Mouse (Mus musculus) ES-E14 (cell line): Measurements from ENCODE around the gene Adh6a. TPM values are rescaled to one million over a fixed set of nuclear protein-coding genes. Genes with fewer than 3 reads are reported as not detected.

Experiments used
- DNase-seq: peaks from one replicate; pipeline ENCODE4 v3.0.0-alpha.2; 2013; ENCODE audit warnings: low read depth, low spot score
- H3K27ac ChIP-seq: 2 replicates; pipeline ENCODE4 v1.5.1; 2012; ENCODE audit warnings: low read depth, mild to moderate bottlenecking, low read length, moderate library complexity, mixed read lengths; ENCODE audit not compliant: poor library complexity, insufficient read depth, severe bottlenecking
- H3K36me3 ChIP-seq: 2 replicates; pipeline ENCODE4 v1.6.1; 2012; ENCODE audit warnings: mild to moderate bottlenecking, low read length, moderate library complexity, mixed read lengths; ENCODE audit not compliant: control insufficient read depth, poor library complexity, insufficient read depth, severe bottlenecking
- H3K4me1 ChIP-seq, 2 experiments: fragments of 150-350 bp in 1 of 2; sonication (generic) in 1 of 2; 2 replicates each; pipeline ENCODE4 v1.6.1; 2012; ENCODE audit warnings: low read length in 2 of 2, mild to moderate bottlenecking in 1 of 2, mixed read lengths in 1 of 2; ENCODE audit not compliant: control insufficient read depth in 2 of 2, insufficient read depth in 2 of 2, poor library complexity in 1 of 2
- H3K4me3 ChIP-seq, 2 experiments: fragments of 150-350 bp in 1 of 2; sonication (generic) in 1 of 2; 2 replicates each; pipeline ENCODE4 v1.5.1; 2012; ENCODE audit warnings: low read length in 2 of 2, low read depth in 1 of 2, mild to moderate bottlenecking in 1 of 2, mixed read lengths in 1 of 2; ENCODE audit not compliant: insufficient read depth in 1 of 2, poor library complexity in 1 of 2, severe bottlenecking in 1 of 2
- H3K9ac ChIP-seq: 2 replicates; pipeline ENCODE4 v1.6.1; 2012; ENCODE audit warnings: low read depth, mild to moderate bottlenecking, low read length, mixed read lengths; ENCODE audit not compliant: poor library complexity, insufficient read depth, severe bottlenecking
- H3K9me3 ChIP-seq: fragments of 150-350 bp; sonication (generic); 2 replicates; pipeline ENCODE4 v1.6.1; 2012; ENCODE audit warnings: low read depth, mild to moderate bottlenecking, low read length; ENCODE audit not compliant: control insufficient read depth, insufficient read depth
- CHD2 ChIP-seq: IDR thresholded peaks from 2 replicates; pipeline ENCODE4 v1.6.1; 2014; ENCODE audit warnings: mild to moderate bottlenecking, low read depth, low read length, inconsistent platforms
- HCFC1 ChIP-seq: IDR thresholded peaks from 2 replicates; pipeline ENCODE4 v1.6.1; 2012; ENCODE audit warnings: low read length, inconsistent platforms, borderline replicate concordance; ENCODE audit not compliant: insufficient read depth
- MAFK ChIP-seq: IDR thresholded peaks from 2 replicates; pipeline ENCODE4 v1.6.1; 2014; ENCODE audit warnings: mild to moderate bottlenecking, low read depth, low read length, inconsistent platforms; ENCODE audit not compliant: insufficient read depth
- ZC3H11A ChIP-seq: IDR thresholded peaks from 2 replicates; pipeline ENCODE4 v1.6.1; 2012; ENCODE audit warnings: low read depth, mild to moderate bottlenecking, inconsistent platforms, low read length, borderline replicate concordance
- ZNF384 ChIP-seq: IDR thresholded peaks from 2 replicates; pipeline ENCODE4 v1.6.1; 2012; ENCODE audit warnings: low read depth, low read length, inconsistent platforms
- in situ Hi-C, 2 experiments: fragments of 600-800 bp; cut with MboI; formaldehyde crosslinking; loops; one replicate each; pipeline ENCODE4 v1.15.1; 2025; ENCODE audit warnings: low sequenced_read_pairs in 2 of 2, inconsistent platforms in 1 of 2; ENCODE audit not compliant: unreplicated experiment in 2 of 2
- total RNA-seq: library from RNA; depleted of rRNA; stranded (reverse); fragments of 300-350 nt; gene quantifications from 2 replicates; pipeline ENCODE4 v1.2.3, GENCODE M21; 2012; rRNA removed

Adh6a gene
- total RNA-seq: not detected in 2 replicates

DNA sequence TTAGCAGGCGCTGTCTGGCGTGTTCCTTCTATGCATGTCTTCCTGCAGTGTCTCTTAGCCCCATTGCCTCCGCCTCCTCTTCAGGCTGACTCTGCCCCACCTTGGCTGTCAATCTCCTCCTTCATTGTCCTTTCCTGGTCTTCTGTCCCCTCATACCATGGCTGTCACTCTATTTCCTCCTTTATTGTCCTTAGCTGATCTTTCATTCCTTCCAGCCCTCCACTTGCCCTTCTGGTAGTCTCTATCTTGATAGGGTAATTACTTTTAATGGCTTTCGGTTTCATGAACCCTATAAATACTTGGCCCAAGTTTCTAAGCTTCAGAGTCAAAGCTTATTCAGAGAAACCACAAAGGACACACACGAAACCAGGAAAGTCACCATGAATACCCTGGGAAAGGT, at the start of gene Adh6a:
TSS of gene Adh6a (plus strand) at position 322 of the 400 bp plus-strand sequence.
- Histone ChIP-seq H3K4me3 (no peak within 1 kb of the TSS), H3K9ac (no peak within 1 kb of the TSS), H3K27ac (no peak within 1 kb of the TSS), H3K9me3 (no peaks in the 10 kb centered on the region), H3K36me3 (no peaks in the 10 kb centered on the region), H3K4me1 (no peaks in the 10 kb centered on the region)
- TF ChIP-seq MAFK: no peak
- TF ChIP-seq ZNF384: no peak
- no peak for TF ChIP-seq ZC3H11A
- TF ChIP-seq CHD2: no peak
- no peak for TF ChIP-seq HCFC1
- in situ Hi-C loops: no loop called here
- DNase-seq: no peak

DNA sequence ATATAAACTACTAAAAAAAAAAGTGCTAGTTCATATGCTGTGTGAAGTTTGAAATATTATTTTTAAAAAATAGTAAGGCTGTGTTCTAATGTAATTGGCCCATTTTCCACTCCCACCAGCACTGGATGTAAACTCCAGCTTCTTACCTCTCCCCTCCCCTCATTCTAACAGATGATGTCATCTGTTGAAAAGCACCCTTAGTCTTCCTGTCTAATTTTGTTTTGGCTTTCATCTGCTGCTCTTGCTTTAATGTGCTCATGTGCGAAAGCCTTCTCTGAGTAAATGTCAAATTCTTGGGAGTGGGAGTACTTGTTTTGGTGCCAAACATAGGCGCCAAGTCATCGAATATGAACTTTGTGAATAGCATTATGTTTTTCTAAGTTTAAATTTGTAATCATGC, 48.4 kb upstream of the Adh6a start:
- Histone ChIP-seq H3K4me1 (no peaks in the 10 kb centered on the region), H3K27ac (no peak overlapping the region), H3K9ac (no peak overlapping the region), H3K9me3 (no peaks in the 10 kb centered on the region), H3K36me3 (no peaks in the 10 kb centered on the region), H3K4me3 (no peak overlapping the region)
- in situ Hi-C loops: no loop called here
- DNase-seq: no peak
- no peak for TF ChIP-seq MAFK

DNA sequence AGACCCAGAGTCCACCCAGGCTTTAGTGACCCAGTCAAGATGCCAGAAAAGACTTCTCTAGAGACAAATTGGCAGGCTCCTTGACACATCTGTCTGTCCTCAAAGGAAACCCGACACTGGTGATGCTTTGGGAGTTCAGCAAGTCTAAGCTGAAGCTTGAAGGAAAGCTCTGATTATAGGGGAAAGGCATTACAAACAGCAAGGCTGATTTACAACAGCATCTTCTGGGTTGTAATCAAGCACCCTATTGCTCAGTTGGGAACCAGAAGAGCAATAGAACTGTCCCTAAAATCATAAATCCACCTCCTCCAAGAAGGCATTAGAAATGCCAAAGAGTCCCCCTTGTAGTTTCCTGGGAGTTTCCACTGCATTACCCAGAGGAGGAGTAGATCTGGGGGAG, 42.6 kb upstream of the Adh6a start:
- Histone ChIP-seq H3K36me3 (no peaks in the 10 kb centered on the region), H3K27ac (no peak overlapping the region), H3K9me3 (no peaks in the 10 kb centered on the region), H3K4me1 (no peaks in the 10 kb centered on the region), H3K4me3 (no peak overlapping the region), H3K9ac (no peak overlapping the region)
- no peak for DNase-seq
- in situ Hi-C loops: no loop called here
- no peak for TF ChIP-seq HCFC1
- no peak for TF ChIP-seq CHD2
- TF ChIP-seq ZNF384: no peak
- no peak for TF ChIP-seq MAFK
- no peak for TF ChIP-seq ZC3H11A

DNA sequence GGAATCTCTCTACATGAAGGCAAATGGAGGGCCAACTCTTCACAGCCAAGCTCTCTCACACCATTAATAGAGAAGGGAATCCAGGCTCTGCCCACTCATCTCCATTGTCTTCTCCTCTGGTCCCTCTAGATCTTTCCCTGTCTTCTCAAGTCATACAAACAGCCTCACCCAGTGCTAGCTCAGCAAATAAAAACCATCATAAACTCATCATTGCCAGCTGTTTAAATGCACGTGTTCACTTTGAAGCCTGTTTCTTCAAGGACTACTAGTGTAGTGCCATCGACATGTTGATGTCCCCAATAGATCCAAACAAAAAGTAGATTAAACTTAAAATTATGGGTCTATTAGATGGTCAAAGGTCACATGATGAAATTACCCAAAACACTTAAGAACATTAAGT, 41.8 kb upstream of the Adh6a start:
- H3K9me3 ChIP-seq: no peaks in the 10 kb centered on the region
- H3K4me3 ChIP-seq: no peak overlapping the region
- TF ChIP-seq ZNF384 (no peak), ZC3H11A (no peak), CHD2 (no peak), MAFK (no peak), HCFC1 (no peak)
- DNase-seq: no peak
- H3K36me3 ChIP-seq: no peaks in the 10 kb centered on the region
- in situ Hi-C loops: no loop called here
- H3K4me1 ChIP-seq: no peaks in the 10 kb centered on the region
- no peak overlapping the region for H3K9ac ChIP-seq
- no peak overlapping the region for H3K27ac ChIP-seq

DNA sequence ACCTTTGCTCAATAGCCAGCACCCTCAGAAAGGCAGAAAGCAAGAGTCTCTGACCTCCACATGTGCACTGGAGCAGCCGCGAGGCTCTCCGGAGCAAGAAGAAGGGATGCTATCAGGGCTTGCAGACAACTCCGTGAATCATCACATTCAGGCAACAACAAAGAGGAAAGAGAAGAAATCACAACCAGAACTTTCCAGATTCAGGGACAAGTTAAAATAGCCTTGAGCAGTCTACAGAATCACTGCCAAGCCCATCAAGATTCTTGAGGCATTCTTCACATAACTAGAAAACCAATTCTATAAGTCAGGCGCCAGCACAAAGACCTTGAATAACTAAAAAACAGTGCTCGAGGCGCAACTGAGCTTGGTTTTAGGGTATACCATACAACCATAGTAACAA, 40.0 kb upstream of the Adh6a start:
- in situ Hi-C loops: no loop called here
- H3K36me3 ChIP-seq: no peaks in the 10 kb centered on the region
- no peak overlapping the region for H3K9ac ChIP-seq
- no peak for DNase-seq
- no peak overlapping the region for H3K4me3 ChIP-seq
- no peaks in the 10 kb centered on the region for H3K9me3 ChIP-seq
- TF ChIP-seq HCFC1 (no peak), ZC3H11A (no peak), ZNF384 (no peak), CHD2 (no peak)
- H3K4me1 ChIP-seq: no peaks in the 10 kb centered on the region
- no peak overlapping the region for H3K27ac ChIP-seq
